Mouse (Mus musculus) olfactory bulb, adult 2 months (tissue): ENCODE data around the gene Dok1. TPM values are rescaled to one million over a fixed set of nuclear protein-coding genes. Genes with fewer than 3 reads are reported as not detected.

Experiments used
- H3K27ac ChIP-seq: fragments of 200-500 bp; 2 replicates; pipeline ENCODE4 v1.5.1; 2012; ENCODE audit warnings: low read depth, low read length; ENCODE audit not compliant: insufficient read depth
- H3K4me1 ChIP-seq: fragments of 200-500 bp; 2 replicates; pipeline ENCODE4 v1.6.1; 2012; ENCODE audit warnings: low read length; ENCODE audit not compliant: control insufficient read depth, insufficient read depth
- H3K4me3 ChIP-seq: fragments of 200-500 bp; 2 replicates; pipeline ENCODE4 v1.5.1; 2012; ENCODE audit warnings: mild to moderate bottlenecking, low read depth, low read length, moderate library complexity; ENCODE audit not compliant: insufficient read depth
- CTCF ChIP-seq: fragments of 200-500 bp; IDR thresholded peaks from 2 replicates; pipeline ENCODE4 v1.5.1; 2012; ENCODE audit warnings: low read depth, mild to moderate bottlenecking, low read length, moderate library complexity; ENCODE audit not compliant: insufficient read depth
- POLR2A ChIP-seq: fragments of 200-500 bp; IDR thresholded peaks from 2 replicates; pipeline ENCODE4 v1.6.1; 2012; ENCODE audit warnings: mild to moderate bottlenecking, low read depth, low read length, moderate library complexity; ENCODE audit not compliant: insufficient read depth
- WGBS: fragments of 180-500 bp; shearing (Covaris S2); methylation state at CpG from one replicate; pipeline ENCODE4 v1.1.7; 2018; 5-methylcytosine and 5-hydroxymethylcytosine counted together
- polyA plus RNA-seq: library from polyadenylated mRNA; stranded (reverse); fragments of >200 nt; gene quantifications from 2 replicates; pipeline ENCODE4 v1.2.4, GENCODE M21; 2012; ENCODE audit warnings: low replicate concordance; ENCODE audit not compliant: missing spikeins, insufficient read depth, insufficient read length

The Dok1 gene
- polyA plus RNA-seq, 1 experiment = not detected

GRCm38 (mm10) chr6:83010010-83010409, 23.3 kb downstream of the Dok1 start:
- TF ChIP-seq CTCF = no peak
- TF ChIP-seq POLR2A = no peak
- H3K27ac ChIP-seq = no peak overlapping the region
- H3K4me1 ChIP-seq = no peaks in the 10 kb centered on the region
- WGBS = 67% methylated on average over 7 of the region's 7 CpGs
- no peak overlapping the region for H3K4me3 ChIP-seq

GRCm38 (mm10) chr6:83008659-83009058, 24.6 kb downstream of the Dok1 start:
- Histone ChIP-seq H3K4me3 (no peak overlapping the region), H3K27ac (no peak overlapping the region), H3K4me1 (no peaks in the 10 kb centered on the region)
- 75% methylated on average over 3 of the region's 3 CpGs for WGBS
- TF ChIP-seq CTCF = no peak
- TF ChIP-seq POLR2A = no peak

DNA sequence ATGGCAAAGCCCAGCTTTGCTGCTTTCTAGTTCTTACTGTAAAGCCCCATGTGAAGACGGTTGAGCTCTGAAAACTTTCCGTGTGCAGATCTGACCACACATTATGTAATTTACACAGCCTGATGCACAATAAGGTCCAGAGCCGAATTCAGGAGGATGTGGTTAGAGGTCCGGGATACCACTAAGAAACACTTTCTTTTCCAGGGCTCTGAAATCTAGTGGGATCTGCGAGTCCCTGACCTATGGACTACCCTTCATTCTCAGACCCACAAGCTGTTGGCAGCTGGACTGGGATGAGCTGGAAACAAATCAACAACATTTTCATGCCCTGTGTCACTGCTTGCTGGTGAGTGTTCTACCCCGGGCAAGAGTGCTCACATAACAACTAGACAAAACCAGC, 27.2 kb downstream of the Dok1 start:
- H3K4me3 ChIP-seq = no peak overlapping the region
- no peak for TF ChIP-seq POLR2A
- TF ChIP-seq CTCF = no peak
- no peaks in the 10 kb centered on the region for H3K4me1 ChIP-seq
- WGBS = 85% methylated on average over 6 of the region's 6 CpGs
- no peak overlapping the region for H3K27ac ChIP-seq

GRCm38 (mm10) chr6:83005444-83006011, 27.7 kb downstream of the Dok1 start:
- Histone ChIP-seq H3K27ac (no peak overlapping the region), H3K4me3 (no peak overlapping the region), H3K4me1 (no peaks in the 10 kb centered on the region)
- 86% methylated on average over 10 of the region's 10 CpGs for WGBS
- TF ChIP-seq CTCF (no peak), POLR2A (no peak)

- WGBS = 64% methylated on average over 7 of the region's 7 CpGs
- Histone ChIP-seq H3K4me3 (no peak overlapping the region), H3K27ac (no peak overlapping the region), H3K4me1 (no peaks in the 10 kb centered on the region)
- TF ChIP-seq POLR2A = no peak
- no peak for TF ChIP-seq CTCF
These were observed 28.4 kb downstream of the Dok1 start for GRCm38 (mm10) chr6:83004872-83005271.

GRCm38 (mm10) chr6:83004309-83004708, 29.0 kb downstream of the Dok1 start:
- no peak overlapping the region for H3K4me3 ChIP-seq
- WGBS = 86% methylated on average over 2 of the region's 2 CpGs
- no peaks in the 10 kb centered on the region for H3K4me1 ChIP-seq
- TF ChIP-seq CTCF (no peak), POLR2A (no peak)
- no peak overlapping the region for H3K27ac ChIP-seq

DNA sequence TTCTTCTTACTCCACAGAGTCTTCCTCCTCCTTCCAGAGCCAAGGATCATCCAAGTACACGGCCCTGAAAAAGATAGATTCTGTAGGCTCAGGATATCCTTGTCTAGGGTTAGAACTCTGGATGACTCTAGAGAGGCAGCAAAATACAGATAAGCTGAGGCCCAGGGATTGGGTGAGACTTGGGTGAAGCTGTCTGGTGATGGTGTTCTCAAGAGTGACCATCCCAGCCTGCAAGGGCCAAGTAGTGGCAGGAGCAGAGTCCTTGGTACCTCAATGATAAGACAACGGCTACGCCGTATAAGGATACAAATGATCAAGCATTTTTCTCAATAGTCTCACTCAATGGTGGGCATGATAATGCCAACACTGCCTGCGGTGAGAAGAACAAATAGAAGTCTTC, 29.4 kb downstream of the Dok1 start:
- TF ChIP-seq CTCF (no peak), POLR2A (no peak)
- WGBS = 88% methylated on average over 5 of the region's 5 CpGs

GRCm38 (mm10) chr6:83003082-83003481, 30.2 kb downstream of the Dok1 start:
- TF ChIP-seq CTCF (no peak), POLR2A (no peak)
- Histone ChIP-seq H3K4me1 (no peaks in the 10 kb centered on the region), H3K4me3 (no peak overlapping the region), H3K27ac (no peak overlapping the region)
- 88% methylated on average over 1 of the region's 1 CpGs for WGBS

More for the DNA sequence above, 29.4 kb downstream of the Dok1 start:
- no peak overlapping the region for H3K27ac ChIP-seq
- H3K4me1 ChIP-seq = no peaks in the 10 kb centered on the region
- H3K4me3 ChIP-seq = no peak overlapping the region

GRCm38 (mm10) chr6:82999986-83000385, 33.3 kb downstream of the Dok1 start:
- no peak overlapping the region for H3K4me3 ChIP-seq
- peaks cover 4% of the 10 kb centered on the region for H3K4me1 ChIP-seq
- 57% methylated on average over 8 of the region's 8 CpGs for WGBS
- H3K27ac ChIP-seq = no peak overlapping the region
- TF ChIP-seq POLR2A (no peak), CTCF (no peak)

- 64% methylated on average over 4 of the region's 4 CpGs for WGBS
- no peak for TF ChIP-seq POLR2A
- no peak for TF ChIP-seq CTCF
- no peak overlapping the region for H3K27ac ChIP-seq
- peaks cover 4% of the 10 kb centered on the region for H3K4me1 ChIP-seq
- no peak overlapping the region for H3K4me3 ChIP-seq
These were observed 34.9 kb downstream of the Dok1 start for GRCm38 (mm10) chr6:82998326-82998725.
